Mouse (Mus musculus) liver, adult 2 months (tissue): ENCODE data around the gene Ltf. TPM values are rescaled to one million over a fixed set of nuclear protein-coding genes. Genes with fewer than 3 reads are reported as not detected.

Experiments
- DNase-seq: peaks from one replicate; pipeline ENCODE4 v3.0.0-alpha.2; 2011; ENCODE audit warnings: low read depth, low spot score; ENCODE audit errors: extremely low read depth
- H3K27ac ChIP-seq: fragments of 200-500 bp; replicated peaks from 2 replicates; pipeline ENCODE4 v1.5.1; 2012; ENCODE audit warnings: low read depth, mild to moderate bottlenecking, control low read depth, inconsistent platforms, low read length; ENCODE audit not compliant: insufficient read depth
- H3K27me3 ChIP-seq: fragments of 200-500 bp; 2 replicates; pipeline ENCODE4 v1.6.1; 2012; ENCODE audit warnings: mild to moderate bottlenecking, moderate library complexity, low read length, inconsistent platforms; ENCODE audit not compliant: control insufficient read depth, insufficient read depth
- H3K36me3 ChIP-seq: fragments of 200-500 bp; 2 replicates; pipeline ENCODE4 v1.6.1; 2012; ENCODE audit warnings: low read length, inconsistent platforms; ENCODE audit not compliant: control insufficient read depth, insufficient read depth
- H3K4me1 ChIP-seq: fragments of 200-500 bp; 2 replicates; pipeline ENCODE4 v1.6.1; 2011; ENCODE audit warnings: low read length; ENCODE audit not compliant: control insufficient read depth, insufficient read depth
- H3K4me3 ChIP-seq: fragments of 200-500 bp; 2 replicates; pipeline ENCODE4 v1.5.1; 2011; ENCODE audit warnings: low read depth, mild to moderate bottlenecking, control low read depth, low read length, moderate library complexity; ENCODE audit not compliant: insufficient read depth
- H3K79me2 ChIP-seq: fragments of 200-500 bp; 2 replicates; pipeline ENCODE4 v1.6.1; 2012; ENCODE audit warnings: inconsistent platforms, mild to moderate bottlenecking, low read length, moderate library complexity; ENCODE audit not compliant: control insufficient read depth, insufficient read depth
- H3K9ac ChIP-seq: fragments of 200-500 bp; 2 replicates; pipeline ENCODE4 v1.6.1; 2012; ENCODE audit warnings: low read depth, mild to moderate bottlenecking, control low read depth, inconsistent platforms, low read length
- CTCF ChIP-seq: fragments of 200-500 bp; IDR thresholded peaks from 2 replicates; pipeline ENCODE4 v1.5.1; 2011; ENCODE audit warnings: low read depth, low read length, control low read depth
- POLR2A ChIP-seq: fragments of 200-500 bp; IDR thresholded peaks from 2 replicates; pipeline ENCODE4 v1.6.1; 2011; ENCODE audit warnings: low read length, control low read depth; ENCODE audit not compliant: insufficient read depth; ENCODE audit errors: extremely low read depth
- WGBS: fragments of 180-500 bp; shearing (Covaris S2); methylation state at CpG from one replicate; pipeline ENCODE4 v1.1.7; 2018; 5-methylcytosine and 5-hydroxymethylcytosine counted together
- polyA plus RNA-seq: library from polyadenylated mRNA; depleted of rRNA; stranded (reverse); fragments of >200 nt; gene quantifications from 2 replicates; pipeline ENCODE4 v1.2.3, GENCODE M21; 2012
- total RNA-seq: library from RNA; depleted of rRNA; stranded (reverse); fragments of >200 nt; gene quantifications from 2 replicates; pipeline ENCODE4 v1.2.3, GENCODE M21; 2014

The Ltf gene
- total and polyA plus RNA-seq, 2 experiments: 0.12 to 0.37 TPM

DNA sequence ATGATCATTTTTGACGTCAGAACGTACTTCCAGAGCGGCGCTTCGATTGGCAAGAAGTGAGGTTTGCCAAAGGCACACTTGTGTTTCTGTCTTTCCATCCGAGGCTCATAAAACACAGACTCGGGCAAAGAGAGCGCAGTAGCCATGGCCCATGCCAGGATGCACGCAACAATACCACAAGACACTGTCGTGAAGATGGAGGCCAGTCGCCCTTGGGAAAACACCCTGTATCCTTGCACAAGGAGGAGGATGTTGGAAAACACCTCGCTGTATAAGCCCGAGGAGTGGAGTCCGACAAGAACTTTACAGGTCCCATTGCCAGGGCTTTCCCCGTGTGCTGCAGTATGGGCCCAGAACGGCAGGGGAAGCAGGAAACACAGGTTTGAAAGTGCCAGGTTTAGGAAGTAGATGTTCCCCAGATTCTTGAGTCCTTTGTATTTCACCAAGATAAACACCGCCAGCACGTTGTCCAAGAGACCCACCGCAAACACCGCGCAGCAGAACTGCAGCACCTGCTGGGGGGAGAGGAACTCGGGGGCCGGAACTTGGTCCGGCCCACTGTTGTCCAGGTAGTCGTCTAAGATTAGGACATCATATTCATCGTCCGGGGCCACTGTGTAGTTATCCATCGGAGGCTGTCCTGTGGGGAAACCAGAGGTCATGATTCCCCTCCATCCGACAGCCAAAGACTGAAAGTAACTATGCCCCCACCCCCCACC is 36.9 kb downstream of the Ltf start:
- no peak for DNase-seq
- WGBS: 43% methylated on average over 29 of the region's 29 CpGs
- no peaks in the 10 kb centered on the region for H3K79me2 ChIP-seq
- H3K36me3 ChIP-seq: no peaks in the 10 kb centered on the region
- H3K4me1 ChIP-seq: no peaks in the 10 kb centered on the region; the same call in 1 of the 2 replicates
- TF ChIP-seq CTCF (peak; percentile 15; the same call in 1 of the 2 replicates), POLR2A (no peak)
- H3K27me3 ChIP-seq: no peaks in the 10 kb centered on the region
- H3K27ac ChIP-seq: peak overlapping the region; percentile 32
- H3K4me3 ChIP-seq: peak overlapping the region; percentile 53
- peak overlapping the region; percentile 70 for H3K9ac ChIP-seq

DNA sequence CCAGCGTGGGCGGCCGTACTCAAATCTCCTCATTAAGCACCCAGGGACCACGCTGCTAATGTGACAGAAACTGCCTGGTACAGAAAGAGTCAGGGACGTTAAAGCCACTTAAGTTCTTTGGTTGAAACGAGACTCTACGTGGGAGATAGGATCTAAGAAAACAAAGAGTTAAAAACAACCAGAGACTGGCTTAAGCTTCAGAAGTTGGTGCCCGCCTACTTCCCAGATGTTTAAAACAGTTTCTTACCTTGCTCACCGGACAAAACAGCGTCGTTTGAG is 37.4 kb downstream of the Ltf start:
- H3K27me3 ChIP-seq: no peaks in the 10 kb centered on the region
- TF ChIP-seq CTCF (no peak), POLR2A (no peak)
- DNase-seq: no peak
- H3K9ac ChIP-seq: peak overlapping the region; percentile 70
- no peaks in the 10 kb centered on the region for H3K79me2 ChIP-seq
- WGBS: under 1% methylated on average over 11 of the region's 11 CpGs
- peak overlapping the region; percentile 32 for H3K27ac ChIP-seq
- peak overlapping the region; percentile 53 for H3K4me3 ChIP-seq
- H3K4me1 ChIP-seq: no peaks in the 10 kb centered on the region; the same call in 1 of the 2 replicates
- H3K36me3 ChIP-seq: no peaks in the 10 kb centered on the region

DNA sequence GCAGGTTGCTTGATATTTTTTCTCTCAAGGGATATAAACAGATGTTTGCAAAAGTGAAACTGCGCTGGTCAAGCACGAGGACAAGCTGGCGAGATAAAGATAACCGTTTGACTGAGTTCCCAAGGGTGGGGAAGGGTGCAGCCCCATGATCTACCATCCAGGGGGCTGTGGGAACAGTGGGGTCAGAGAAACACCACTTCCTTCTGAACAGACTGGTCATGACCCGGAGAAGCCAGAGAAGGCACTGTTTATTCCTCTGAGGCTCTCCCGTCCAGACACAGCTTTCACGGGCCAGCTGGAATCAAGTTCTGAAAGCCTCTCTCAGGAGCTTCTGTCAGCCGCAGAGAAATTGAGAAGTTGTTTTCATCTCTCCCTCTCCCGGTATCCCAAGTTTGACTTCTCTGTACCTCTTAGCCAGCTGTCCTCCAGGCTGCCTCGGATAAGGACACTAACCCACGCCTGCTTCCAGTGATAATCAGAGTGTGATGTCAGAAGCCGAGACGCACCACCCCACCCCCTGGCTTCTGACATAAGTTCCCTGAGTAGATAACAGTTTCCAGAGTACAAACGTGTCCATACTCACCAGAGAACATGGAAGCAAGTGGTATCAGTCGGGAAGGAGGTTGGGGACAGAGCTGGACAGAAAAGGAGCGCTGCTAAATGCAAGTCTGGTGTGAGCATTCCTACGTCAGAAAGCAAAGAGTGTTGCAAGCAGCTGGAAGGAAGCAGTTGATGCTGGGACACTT is 37.9 kb downstream of the Ltf start, which contains the start of gene Ccrl2:
Gene Ccrl2 (minus strand): TSS at position 722 of the 746 bp plus-strand sequence.
- Histone ChIP-seq H3K27ac (peak within 1 kb of the TSS; percentile 47), H3K36me3 (no peaks in the 10 kb centered on the region), H3K4me3 (peak within 1 kb of the TSS; percentile 53), H3K9ac (peak within 1 kb of the TSS; percentile 70), H3K4me1 (no peaks in the 10 kb centered on the region; the same call in 1 of the 2 replicates), H3K27me3 (no peaks in the 10 kb centered on the region), H3K79me2 (no peaks in the 10 kb centered on the region)
- TF ChIP-seq CTCF (no peak), POLR2A (no peak)
- DNase-seq: peak; percentile 46
- WGBS: 1% methylated on average over 17 of the region's 17 CpGs

DNA sequence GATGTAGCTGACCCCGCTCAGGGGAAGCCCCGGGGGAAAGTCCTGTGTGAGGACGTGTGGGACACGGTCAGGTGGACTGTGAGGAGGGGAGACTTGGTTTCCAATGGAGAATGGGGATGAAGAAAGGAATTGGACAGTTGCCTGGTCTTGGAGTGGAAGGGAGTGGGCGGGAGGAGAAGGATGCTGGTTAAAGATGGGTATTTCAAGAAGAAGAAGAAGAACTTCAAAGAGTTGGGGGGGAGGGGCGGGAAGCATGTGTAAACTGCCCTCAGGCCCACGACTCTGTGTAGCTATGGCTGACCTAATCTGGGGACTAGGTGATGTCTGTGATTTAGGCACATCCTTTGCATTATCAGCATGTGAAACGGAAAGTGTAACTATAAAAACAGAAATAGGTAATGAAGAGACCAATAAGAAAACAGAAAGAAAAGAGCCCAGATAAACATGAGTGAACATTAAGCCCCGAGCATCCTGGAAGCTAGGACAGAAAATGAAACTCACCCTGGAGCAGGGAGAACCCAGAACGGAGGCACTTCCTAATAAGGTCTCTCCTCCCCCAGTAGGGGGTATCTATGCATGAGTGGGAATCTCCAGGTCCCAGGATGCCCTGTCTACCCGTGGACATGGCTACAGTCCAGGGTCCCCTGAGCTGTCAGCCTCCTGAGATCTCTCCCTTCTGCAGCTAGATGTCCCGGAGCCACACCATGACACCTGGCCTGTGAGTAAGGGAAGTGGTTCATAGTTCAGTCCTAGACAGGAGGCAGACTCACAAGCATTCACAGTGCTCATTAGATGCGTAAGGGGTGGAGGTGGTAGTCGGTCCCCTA is 38.7 kb downstream of the Ltf start:
- WGBS: 47% methylated on average over 14 of the region's 14 CpGs
- no peak for DNase-seq

DNA sequence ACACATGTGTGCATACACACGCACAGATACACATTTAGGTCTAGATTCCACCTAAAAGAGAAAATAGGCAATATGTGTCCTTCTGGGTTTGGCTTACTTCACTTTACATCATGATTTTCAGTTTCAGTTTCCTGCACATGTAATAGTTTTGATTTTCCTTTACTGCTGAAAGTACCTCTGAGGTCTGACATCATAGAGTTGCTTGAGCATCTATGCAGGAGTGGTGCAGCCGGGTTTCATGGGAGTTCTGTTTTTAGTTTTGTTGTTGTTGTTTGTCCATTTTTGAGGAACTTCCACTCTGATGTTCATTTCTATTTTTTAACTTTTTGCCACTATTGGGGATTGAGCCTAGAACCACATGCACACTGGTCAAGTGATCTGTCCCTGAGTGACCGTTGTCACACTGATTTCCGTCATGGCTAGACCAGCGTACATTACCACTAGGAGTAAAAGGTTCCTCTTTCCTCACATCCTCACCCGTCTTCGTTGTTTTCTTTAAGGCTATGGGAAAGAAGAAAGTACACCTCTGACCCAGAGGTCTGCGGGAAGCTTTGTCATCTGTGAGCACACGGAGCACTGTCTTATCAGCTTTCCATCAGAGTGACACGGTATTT is 40.0 kb downstream of the Ltf start:
- Histone ChIP-seq H3K9ac (no peak overlapping the region), H3K4me3 (no peak overlapping the region), H3K36me3 (no peaks in the 10 kb centered on the region), H3K27ac (no peak overlapping the region), H3K4me1 (no peaks in the 10 kb centered on the region; the same call in 1 of the 2 replicates), H3K27me3 (no peaks in the 10 kb centered on the region), H3K79me2 (no peaks in the 10 kb centered on the region)
- 80% methylated on average over 10 of the region's 10 CpGs for WGBS
- TF ChIP-seq POLR2A: no peak
- no peak for TF ChIP-seq CTCF
- DNase-seq: peak; percentile 43

More for the DNA sequence above, 38.7 kb downstream of the Ltf start:
- no peaks in the 10 kb centered on the region for H3K79me2 ChIP-seq
- H3K9ac ChIP-seq: no peak overlapping the region
- H3K4me3 ChIP-seq: no peak overlapping the region
- H3K36me3 ChIP-seq: no peaks in the 10 kb centered on the region
- TF ChIP-seq CTCF (no peak), POLR2A (no peak)
- H3K27me3 ChIP-seq: no peaks in the 10 kb centered on the region
- no peaks in the 10 kb centered on the region; the same call in 1 of the 2 replicates for H3K4me1 ChIP-seq
- H3K27ac ChIP-seq: peak overlapping the region; percentile 47
